Mouse (Mus musculus) liver, embryonic 14.5 days (tissue): Measurements from ENCODE around the gene Krtap4-8. TPM values are rescaled to one million over a fixed set of nuclear protein-coding genes. Genes with fewer than 3 reads are reported as not detected.
"Not testable (repeated sequence)": the region's sequence is repeated elsewhere in the genome, so short reads cannot be mapped to it uniquely, and the experiment has no call there.

ENCODE experiments used
- ATAC-seq: fragments of 200-750 bp; cut with Nextera tagmentation; 2 replicates; pipeline ENCODE4 v1.8.0; 2017; ENCODE audit warnings: moderate number of reproducible peaks, mild to moderate bottlenecking, moderate library complexity; ENCODE audit not compliant: insufficient read depth
- DNase-seq, 3 experiments: peaks; one replicate each; pipeline ENCODE4 v3.0.0-alpha.2; 2012 to 2013; ENCODE audit warnings: low read depth in 3 of 3, low spot score in 3 of 3
- H3K27ac ChIP-seq: fragments of 300-500 bp; sonication (generic); 2 replicates; pipeline ENCODE4 v1.5.1; 2014; ENCODE audit warnings: moderate library complexity, mild to moderate bottlenecking, control low read depth, inconsistent platforms
- H3K27me3 ChIP-seq: fragments of 300-500 bp; sonication (generic); 2 replicates; pipeline ENCODE4 v1.6.1; 2014; ENCODE audit warnings: mild to moderate bottlenecking, low read length, moderate library complexity; ENCODE audit not compliant: control insufficient read depth, insufficient read depth
- H3K36me3 ChIP-seq: fragments of 300-500 bp; sonication (generic); replicated peaks from 2 replicates; pipeline ENCODE4 v1.6.1; 2014; ENCODE audit warnings: low read depth; ENCODE audit not compliant: control insufficient read depth, insufficient read depth
- H3K4me1 ChIP-seq, 2 experiments: fragments of 200-500 bp in 1 of 2; fragments of 300-500 bp in 1 of 2; sonication (generic) in 1 of 2; replicated peaks; 2 replicates each; pipeline ENCODE4 v1.6.1; 2012 to 2014; ENCODE audit warnings: antibody characterized with exemption in 1 of 2, inconsistent platforms in 1 of 2, low read length in 1 of 2; ENCODE audit not compliant: control insufficient read depth in 2 of 2, insufficient read depth in 2 of 2
- H3K4me2 ChIP-seq: fragments of 300-500 bp; sonication (generic); 2 replicates; pipeline ENCODE4 v1.6.1; 2014; ENCODE audit warnings: low read depth, mild to moderate bottlenecking, control low read depth, moderate library complexity
- H3K4me3 ChIP-seq, 2 experiments: fragments of 200-500 bp in 1 of 2; fragments of 300-500 bp in 1 of 2; sonication (generic) in 1 of 2; 2 replicates each; pipeline ENCODE4 v1.5.1; 2012 to 2014; ENCODE audit warnings: low read depth in 2 of 2, low read length in 2 of 2, mild to moderate bottlenecking in 2 of 2, control low read depth in 1 of 2, inconsistent platforms in 1 of 2, moderate library complexity in 1 of 2; ENCODE audit not compliant: insufficient read depth in 1 of 2
- H3K9ac ChIP-seq: fragments of 300-500 bp; sonication (generic); replicated peaks from 2 replicates; pipeline ENCODE4 v1.6.1; 2014; ENCODE audit warnings: mild to moderate bottlenecking, control low read depth, moderate library complexity
- H3K9me3 ChIP-seq: fragments of 300-500 bp; sonication (generic); 2 replicates; pipeline ENCODE4 v1.6.1; 2016; ENCODE audit warnings: low read length, mixed read lengths; ENCODE audit not compliant: control insufficient read depth
- CTCF ChIP-seq: IDR thresholded peaks from 2 replicates; pipeline ENCODE4 v1.5.1; 2016; ENCODE audit warnings: antibody characterized with exemption, low read depth, control low read depth
- EP300 ChIP-seq: IDR thresholded peaks from 2 replicates; pipeline ENCODE4 v1.6.1; 2016; ENCODE audit warnings: antibody characterized with exemption, low read depth
- WGBS: fragments of 180-500 bp; shearing (Covaris S2); extraction: QIAGEN DNeasy Blood & Tissue Kit; methylation state at CpG from one replicate; pipeline ENCODE4 v1.1.7; 2014; ENCODE audit not compliant: insufficient replicate concordance; 5-methylcytosine and 5-hydroxymethylcytosine counted together
- polyA plus RNA-seq, 2 experiments: library from polyadenylated mRNA; depleted of rRNA in 1 of 2; stranded (reverse) in 1 of 2; unstranded in 1 of 2; fragments of >200 nt; fragmentation: Nextera tagmentation in 1 of 2; extraction: Ambion mirVana in 1 of 2; gene quantifications; 2 replicates each; pipeline versions ENCODE4 v1.2.1 to v1.2.3; 2012 to 2014

The Krtap4-8 gene
- polyA plus RNA-seq, 2 experiments, result not detected

GRCm38 (mm10) chr11:99778401-99778800 is 2.1 kb downstream of the Krtap4-8 start:
- H3K9ac ChIP-seq, result no peak overlapping the region
- TF ChIP-seq CTCF (no peak), EP300 (no peak)
- no peaks in the 10 kb centered on the region for H3K27me3 ChIP-seq
- no peak for DNase-seq
- no peaks in the 10 kb centered on the region for H3K9me3 ChIP-seq
- no peaks in the 10 kb centered on the region for H3K4me1 ChIP-seq
- no peak overlapping the region for H3K27ac ChIP-seq
- 68% methylated on average over 7 of the region's 7 CpGs for WGBS
- H3K4me3 ChIP-seq, result no peak overlapping the region
- no peak overlapping the region for H3K4me2 ChIP-seq
- no peaks in the 10 kb centered on the region for H3K36me3 ChIP-seq
- no peak for ATAC-seq

GRCm38 (mm10) chr11:99772813-99773212 is 7.7 kb downstream of the Krtap4-8 start, which contains the start of gene Gm11595:
Gene Gm11595, minus strand, starts transcription at chr11:99772913.
- H3K27ac ChIP-seq, H3K36me3 ChIP-seq, ATAC-seq: not testable (repeated sequence)

GRCm38 (mm10) chr11:99768410-99768809 is 12.1 kb downstream of the Krtap4-8 start:
- DNase-seq (no peak), ATAC-seq (no peak)
- no peaks in the 10 kb centered on the region for H3K27me3 ChIP-seq
- no peak overlapping the region for H3K4me2 ChIP-seq
- WGBS, result 39% methylated on average over 2 of the region's 2 CpGs
- H3K9me3 ChIP-seq, result no peaks in the 10 kb centered on the region
- no peak overlapping the region for H3K27ac ChIP-seq
- no peaks in the 10 kb centered on the region for H3K36me3 ChIP-seq
- no peaks in the 10 kb centered on the region for H3K4me1 ChIP-seq
- H3K9ac ChIP-seq, result no peak overlapping the region
- no peak for TF ChIP-seq CTCF
- TF ChIP-seq EP300, result no peak
- no peak overlapping the region for H3K4me3 ChIP-seq

More at GRCm38 (mm10) chr11:99772813-99773212, 7.7 kb downstream of the Krtap4-8 start, which contains the start of gene Gm11595:
- H3K9ac ChIP-seq, H3K9me3 ChIP-seq, H3K27me3 ChIP-seq, H3K4me3 ChIP-seq, DNase-seq, H3K4me1 ChIP-seq, H3K4me2 ChIP-seq: not testable (repeated sequence)

- TF ChIP-seq EP300 (no peak), CTCF (no peak)
- Histone ChIP-seq H3K27ac (no peak overlapping the region), H3K4me1 (no peaks in the 10 kb centered on the region)
Measured at GRCm38 (mm10) chr11:99758877-99759276, 21.6 kb downstream of the Krtap4-8 start.

GRCm38 (mm10) chr11:99743985-99744384 is 36.5 kb downstream of the Krtap4-8 start:
- no peak overlapping the region for H3K4me2 ChIP-seq
- no peak for ATAC-seq
- H3K9ac ChIP-seq, result no peak overlapping the region
- no peak overlapping the region for H3K4me3 ChIP-seq
- TF ChIP-seq EP300, result no peak
- no peak for TF ChIP-seq CTCF
- no peaks in the 10 kb centered on the region for H3K4me1 ChIP-seq
- no peaks in the 10 kb centered on the region for H3K9me3 ChIP-seq
- H3K27ac ChIP-seq, result no peak overlapping the region
- H3K27me3 ChIP-seq, result no peaks in the 10 kb centered on the region
- no peaks in the 10 kb centered on the region for H3K36me3 ChIP-seq
- 62% methylated on average over 3 of the region's 3 CpGs for WGBS
- no peak for DNase-seq

More at GRCm38 (mm10) chr11:99758877-99759276, 21.6 kb downstream of the Krtap4-8 start:
- H3K9me3 ChIP-seq, result no peaks in the 10 kb centered on the region
- WGBS, result 50% methylated on average over 1 of the region's 1 CpGs
- H3K4me3 ChIP-seq, result no peak overlapping the region
- H3K27me3 ChIP-seq, result no peaks in the 10 kb centered on the region
- DNase-seq, result no peak
- H3K36me3 ChIP-seq, result no peaks in the 10 kb centered on the region
- no peak for ATAC-seq
- no peak overlapping the region for H3K4me2 ChIP-seq
- no peak overlapping the region for H3K9ac ChIP-seq

GRCm38 (mm10) chr11:99734190-99734589 is 46.3 kb downstream of the Krtap4-8 start, which contains the start of gene Gm14180:
Gene Gm14180, minus strand, starts transcription at chr11:99734290.
- DNase-seq (no peak), ATAC-seq (no peak)
- Histone ChIP-seq H3K9ac (no peak within 1 kb of the TSS), H3K4me1 (no peaks in the 10 kb centered on the region), H3K27ac (no peak within 1 kb of the TSS), H3K27me3 (no peaks in the 10 kb centered on the region), H3K36me3 (no peaks in the 10 kb centered on the region), H3K9me3 (no peaks in the 10 kb centered on the region), H3K4me2 (no peak within 1 kb of the TSS), H3K4me3 (no peak within 1 kb of the TSS)
- WGBS, result 35% methylated on average over 2 of the region's 2 CpGs
- TF ChIP-seq EP300 (no peak), CTCF (no peak)

Other genes starting within 250 kb of the Krtap4-8 start
Only the 30 nearest of the 43 such genes appear.
- not detected in 2 replicates for gene Krtap9-3, start 182.6 kb downstream of the Krtap4-8 start, polyA plus RNA-seq (2012; rRNA removed)
- not detected in 2 replicates for gene Krtap9-3, start 182.6 kb downstream of the Krtap4-8 start, polyA plus RNA-seq (2014; fragmentation: Nextera tagmentation; extraction: Ambion mirVana)
- gene Gm11938, start 177.4 kb downstream of the Krtap4-8 start, polyA plus RNA-seq (2012; rRNA removed), result not detected in 2 replicates
- not detected in 2 replicates for gene Gm11938, start 177.4 kb downstream of the Krtap4-8 start, polyA plus RNA-seq (2014; fragmentation: Nextera tagmentation; extraction: Ambion mirVana)
- not detected in 2 replicates for gene Gm11937, start 170.5 kb downstream of the Krtap4-8 start, polyA plus RNA-seq (2012; rRNA removed)
- not detected in 2 replicates for gene Gm11937, start 170.5 kb downstream of the Krtap4-8 start, polyA plus RNA-seq (2014; fragmentation: Nextera tagmentation; extraction: Ambion mirVana)
- not detected in 2 replicates for gene Krtap2-4, start 165.9 kb downstream of the Krtap4-8 start, polyA plus RNA-seq (2012; rRNA removed)
- not detected in 2 replicates for gene Krtap2-4, start 165.9 kb downstream of the Krtap4-8 start, polyA plus RNA-seq (2014; fragmentation: Nextera tagmentation; extraction: Ambion mirVana)
- not detected in 2 replicates for gene Gm11562, start 160.3 kb downstream of the Krtap4-8 start, polyA plus RNA-seq (2012; rRNA removed)
- gene Gm11562, start 160.3 kb downstream of the Krtap4-8 start, polyA plus RNA-seq (2014; fragmentation: Nextera tagmentation; extraction: Ambion mirVana), result not detected in 2 replicates
- not detected in 2 replicates for gene Krtap4-1, start 152.5 kb downstream of the Krtap4-8 start, polyA plus RNA-seq (2012; rRNA removed)
- gene Krtap4-1, start 152.5 kb downstream of the Krtap4-8 start, polyA plus RNA-seq (2014; fragmentation: Nextera tagmentation; extraction: Ambion mirVana), result not detected in 2 replicates
- gene Krtap4-2, start 145.6 kb downstream of the Krtap4-8 start, polyA plus RNA-seq (2012; rRNA removed), result not detected in 2 replicates
- gene Krtap4-2, start 145.6 kb downstream of the Krtap4-8 start, polyA plus RNA-seq (2014; fragmentation: Nextera tagmentation; extraction: Ambion mirVana), result not detected in 2 replicates
- not detected in 2 replicates for gene Krtap4-7, start 136.6 kb downstream of the Krtap4-8 start, polyA plus RNA-seq (2012; rRNA removed)
- not detected in 2 replicates for gene Krtap4-7, start 136.6 kb downstream of the Krtap4-8 start, polyA plus RNA-seq (2014; fragmentation: Nextera tagmentation; extraction: Ambion mirVana)
- not detected in 2 replicates for gene Gm11555, start 130.5 kb downstream of the Krtap4-8 start, polyA plus RNA-seq (2012; rRNA removed)
- gene Gm11555, start 130.5 kb downstream of the Krtap4-8 start, polyA plus RNA-seq (2014; fragmentation: Nextera tagmentation; extraction: Ambion mirVana), result not detected in 2 replicates
- not detected in 2 replicates for gene Gm11563, start 121.7 kb downstream of the Krtap4-8 start, polyA plus RNA-seq (2012; rRNA removed)
- not detected in 2 replicates for gene Gm11563, start 121.7 kb downstream of the Krtap4-8 start, polyA plus RNA-seq (2014; fragmentation: Nextera tagmentation; extraction: Ambion mirVana)
- not detected in 2 replicates for gene Krtap4-6, start 114.7 kb downstream of the Krtap4-8 start, polyA plus RNA-seq (2012; rRNA removed)
- gene Krtap4-6, start 114.7 kb downstream of the Krtap4-8 start, polyA plus RNA-seq (2014; fragmentation: Nextera tagmentation; extraction: Ambion mirVana), result not detected in 2 replicates
- gene Gm14190, start 90.0 kb downstream of the Krtap4-8 start, polyA plus RNA-seq (2012; rRNA removed), result not detected in 2 replicates
- not detected in 2 replicates for gene Gm14190, start 90.0 kb downstream of the Krtap4-8 start, polyA plus RNA-seq (2014; fragmentation: Nextera tagmentation; extraction: Ambion mirVana)
- gene Gm14180, start 46.4 kb downstream of the Krtap4-8 start, polyA plus RNA-seq (2012; rRNA removed), result not detected in 2 replicates
- gene Gm14180, start 46.4 kb downstream of the Krtap4-8 start, polyA plus RNA-seq (2014; fragmentation: Nextera tagmentation; extraction: Ambion mirVana), result not detected in 2 replicates
- not detected in 2 replicates for gene Gm11595, start 7.8 kb downstream of the Krtap4-8 start, polyA plus RNA-seq (2012; rRNA removed)
- gene Gm11595, start 7.8 kb downstream of the Krtap4-8 start, polyA plus RNA-seq (2014; fragmentation: Nextera tagmentation; extraction: Ambion mirVana), result not detected in 2 replicates
- not detected in 2 replicates for gene Krtap4-9, start 4.5 kb upstream of the Krtap4-8 start, polyA plus RNA-seq (2012; rRNA removed)
- not detected in 2 replicates for gene Krtap4-9, start 4.5 kb upstream of the Krtap4-8 start, polyA plus RNA-seq (2014; fragmentation: Nextera tagmentation; extraction: Ambion mirVana)
- gene Gm11596, start 12.8 kb upstream of the Krtap4-8 start, polyA plus RNA-seq (2012; rRNA removed), result not detected in 2 replicates
- not detected in 2 replicates for gene Gm11596, start 12.8 kb upstream of the Krtap4-8 start, polyA plus RNA-seq (2014; fragmentation: Nextera tagmentation; extraction: Ambion mirVana)
- gene Gm11569, start 18.2 kb upstream of the Krtap4-8 start, polyA plus RNA-seq (2012; rRNA removed), result not detected in 2 replicates
- not detected in 2 replicates for gene Gm11569, start 18.2 kb upstream of the Krtap4-8 start, polyA plus RNA-seq (2014; fragmentation: Nextera tagmentation; extraction: Ambion mirVana)
- not detected in 2 replicates for gene Gm11554, start 23.7 kb upstream of the Krtap4-8 start, polyA plus RNA-seq (2012; rRNA removed)
- gene Gm11554, start 23.7 kb upstream of the Krtap4-8 start, polyA plus RNA-seq (2014; fragmentation: Nextera tagmentation; extraction: Ambion mirVana), result not detected in 2 replicates
- gene Krtap4-13, start 29.2 kb upstream of the Krtap4-8 start, polyA plus RNA-seq (2012; rRNA removed), result not detected in 2 replicates
- gene Krtap4-13, start 29.2 kb upstream of the Krtap4-8 start, polyA plus RNA-seq (2014; fragmentation: Nextera tagmentation; extraction: Ambion mirVana), result not detected in 2 replicates
- not detected in 2 replicates for gene Gm11564, start 35.0 kb upstream of the Krtap4-8 start, polyA plus RNA-seq (2012; rRNA removed)
- gene Gm11564, start 35.0 kb upstream of the Krtap4-8 start, polyA plus RNA-seq (2014; fragmentation: Nextera tagmentation; extraction: Ambion mirVana), result not detected in 2 replicates
- gene 2300003K06Rik, start 57.4 kb upstream of the Krtap4-8 start, polyA plus RNA-seq (2012; rRNA removed), result not detected in 2 replicates
- not detected in 2 replicates for gene 2300003K06Rik, start 57.4 kb upstream of the Krtap4-8 start, polyA plus RNA-seq (2014; fragmentation: Nextera tagmentation; extraction: Ambion mirVana)
- 0.11 TPM in 1 of 2 replicates, not detected in the other for gene Krtap4-16, start 70.9 kb upstream of the Krtap4-8 start, polyA plus RNA-seq (2012; rRNA removed)
- gene Krtap4-16, start 70.9 kb upstream of the Krtap4-8 start, polyA plus RNA-seq (2014; fragmentation: Nextera tagmentation; extraction: Ambion mirVana), result not detected in 2 replicates
- not detected in 2 replicates for gene Gm11568, start 77.2 kb upstream of the Krtap4-8 start, polyA plus RNA-seq (2012; rRNA removed)
- gene Gm11568, start 77.2 kb upstream of the Krtap4-8 start, polyA plus RNA-seq (2014; fragmentation: Nextera tagmentation; extraction: Ambion mirVana), result not detected in 2 replicates
- gene Gm11559, start 83.8 kb upstream of the Krtap4-8 start, polyA plus RNA-seq (2012; rRNA removed), result not detected in 2 replicates
- not detected in 2 replicates for gene Gm11559, start 83.8 kb upstream of the Krtap4-8 start, polyA plus RNA-seq (2014; fragmentation: Nextera tagmentation; extraction: Ambion mirVana)
- gene Krtap9-1, start 92.7 kb upstream of the Krtap4-8 start, polyA plus RNA-seq (2012; rRNA removed), result not detected in 2 replicates
- not detected in 2 replicates for gene Krtap9-1, start 92.7 kb upstream of the Krtap4-8 start, polyA plus RNA-seq (2014; fragmentation: Nextera tagmentation; extraction: Ambion mirVana)
- not detected in 2 replicates for gene Gm11567, start 98.5 kb upstream of the Krtap4-8 start, polyA plus RNA-seq (2012; rRNA removed)
- gene Gm11567, start 98.5 kb upstream of the Krtap4-8 start, polyA plus RNA-seq (2014; fragmentation: Nextera tagmentation; extraction: Ambion mirVana), result not detected in 2 replicates
- gene Krtap31-1, start 127.2 kb upstream of the Krtap4-8 start, polyA plus RNA-seq (2012; rRNA removed), result not detected in 2 replicates
- gene Krtap31-1, start 127.2 kb upstream of the Krtap4-8 start, polyA plus RNA-seq (2014; fragmentation: Nextera tagmentation; extraction: Ambion mirVana), result not detected in 2 replicates
- not detected in 2 replicates for gene Gm11565, start 134.0 kb upstream of the Krtap4-8 start, polyA plus RNA-seq (2012; rRNA removed)
- gene Gm11565, start 134.0 kb upstream of the Krtap4-8 start, polyA plus RNA-seq (2014; fragmentation: Nextera tagmentation; extraction: Ambion mirVana), result not detected in 2 replicates
- not detected in 2 replicates for gene Krtap31-2, start 155.6 kb upstream of the Krtap4-8 start, polyA plus RNA-seq (2012; rRNA removed)
- gene Krtap31-2, start 155.6 kb upstream of the Krtap4-8 start, polyA plus RNA-seq (2014; fragmentation: Nextera tagmentation; extraction: Ambion mirVana), result not detected in 2 replicates
- gene Krtap9-5, start 167.8 kb upstream of the Krtap4-8 start, polyA plus RNA-seq (2012; rRNA removed), result not detected in 2 replicates
- not detected in 2 replicates for gene Krtap9-5, start 167.8 kb upstream of the Krtap4-8 start, polyA plus RNA-seq (2014; fragmentation: Nextera tagmentation; extraction: Ambion mirVana)